Mouse (Mus musculus) monocyte, adult 5-6 weeks (primary cell): ENCODE measurements around the gene Itpr2. TPM values are rescaled to one million over a fixed set of nuclear protein-coding genes. Genes with fewer than 3 reads are reported as not detected.

Experiments used
- ATAC-seq: fragments of 153-309, 156-312 bp; replicated peaks from 2 replicates; pipeline ENCODE4 v1.8.0; 2017; ENCODE audit warnings: mild to moderate bottlenecking; ENCODE audit not compliant: low TSS enrichment, insufficient number of reproducible peaks, severe bottlenecking, poor library complexity, low FRiP score
- total RNA-seq: library from RNA; stranded (forward); fragments of 200-1000, 200-491, 200-594 nt; gene quantifications from 3 replicates; pipeline ENCODE4 v1.2.3, GENCODE M21; 2017

Itpr2 gene
- total RNA-seq, 1 experiment from 2014 or later, result 45.7 TPM

DNA sequence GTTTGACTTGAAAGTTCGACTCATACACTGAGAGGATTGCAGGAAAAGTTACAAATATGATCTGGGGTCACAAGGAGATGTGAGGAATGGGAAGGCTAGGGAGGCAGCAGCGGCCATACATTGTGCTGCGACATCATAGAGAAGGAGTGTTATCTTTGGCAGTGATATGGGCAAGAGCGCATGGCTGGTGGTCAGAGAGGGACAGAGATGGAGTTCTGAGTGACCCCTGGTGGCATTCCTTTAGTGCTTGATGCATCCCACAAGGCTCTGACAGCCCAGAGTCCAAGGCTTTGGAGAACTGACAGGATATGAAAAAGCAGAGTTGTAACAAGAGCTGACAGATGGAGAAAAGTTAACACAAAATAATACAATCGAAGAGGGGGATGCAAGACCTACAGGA, 334.8 kb downstream of the Itpr2 start:
- no peak for ATAC-seq

DNA sequence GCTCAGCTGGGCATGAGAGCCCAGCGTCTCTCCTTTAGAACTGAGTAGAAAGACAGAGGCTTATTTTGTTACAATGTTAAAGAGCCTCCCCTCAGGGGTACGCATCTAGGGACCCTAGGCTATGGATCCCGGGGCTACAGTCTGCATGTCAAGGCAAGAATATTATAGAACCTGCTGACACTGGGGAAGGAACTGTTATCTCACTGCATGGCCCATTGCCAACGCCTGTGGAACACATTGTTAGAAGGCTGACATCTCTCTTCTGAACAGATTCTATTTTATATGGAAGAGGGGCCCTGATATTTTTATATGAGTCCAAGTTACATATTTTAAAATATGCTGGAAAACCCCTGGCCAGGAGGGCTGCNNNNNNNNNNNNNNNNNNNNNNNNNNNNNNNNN, 342.4 kb downstream of the Itpr2 start:
- no peak for ATAC-seq

DNA sequence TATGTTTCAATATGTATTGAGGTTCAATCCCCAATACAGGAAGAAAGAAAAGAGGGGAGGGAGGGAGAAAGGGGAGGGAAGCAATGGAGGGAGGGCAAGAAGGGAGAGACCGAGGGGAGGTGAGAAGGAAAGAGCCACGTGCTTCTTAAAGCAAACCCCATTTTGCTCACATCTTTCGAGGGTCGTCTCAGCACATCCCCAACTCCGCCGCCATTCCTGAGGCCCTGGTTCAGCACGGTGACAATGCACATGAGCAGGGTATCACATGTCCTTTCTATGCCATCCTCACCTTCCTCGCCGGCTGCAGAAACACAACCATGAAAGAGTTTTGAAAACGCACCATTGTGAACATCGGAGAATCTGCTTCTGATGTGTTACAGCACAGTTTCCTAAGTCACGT, 343.3 kb downstream of the Itpr2 start:
- ATAC-seq, result no peak

GRCm38 (mm10) chr6:146157983-146158535, 344.0 kb downstream of the Itpr2 start:
- no peak for ATAC-seq

GRCm38 (mm10) chr6:146157099-146157498, 344.9 kb downstream of the Itpr2 start:
- no peak for ATAC-seq

- ATAC-seq, result no peak
These were observed 345.5 kb downstream of the Itpr2 start for GRCm38 (mm10) chr6:146156536-146156935.

GRCm38 (mm10) chr6:146155156-146155734, 346.8 kb downstream of the Itpr2 start:
- ATAC-seq, result no peak

DNA sequence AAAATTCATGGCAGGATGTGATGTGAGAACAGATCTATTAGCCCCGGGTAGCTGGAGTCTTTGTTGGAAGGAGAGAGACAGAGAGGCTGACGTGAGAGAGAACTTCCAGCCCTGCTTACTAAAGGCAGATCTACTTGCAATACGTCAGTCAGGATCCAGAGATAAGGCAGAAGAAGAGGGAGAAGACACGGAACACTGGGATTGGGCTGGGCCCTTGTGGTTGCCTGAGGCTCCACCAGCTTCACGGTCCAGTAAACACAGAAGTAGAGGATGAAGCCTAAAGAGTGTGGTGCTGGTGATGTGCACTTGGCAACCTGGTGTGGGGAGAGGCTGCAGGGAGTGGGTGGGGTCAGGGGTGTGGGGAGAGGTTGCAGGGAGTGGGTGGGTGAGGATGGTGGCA, 349.2 kb downstream of the Itpr2 start:
- no peak for ATAC-seq

GRCm38 (mm10) chr6:146140966-146141585, 360.9 kb downstream of the Itpr2 start:
- ATAC-seq, result no peak

DNA sequence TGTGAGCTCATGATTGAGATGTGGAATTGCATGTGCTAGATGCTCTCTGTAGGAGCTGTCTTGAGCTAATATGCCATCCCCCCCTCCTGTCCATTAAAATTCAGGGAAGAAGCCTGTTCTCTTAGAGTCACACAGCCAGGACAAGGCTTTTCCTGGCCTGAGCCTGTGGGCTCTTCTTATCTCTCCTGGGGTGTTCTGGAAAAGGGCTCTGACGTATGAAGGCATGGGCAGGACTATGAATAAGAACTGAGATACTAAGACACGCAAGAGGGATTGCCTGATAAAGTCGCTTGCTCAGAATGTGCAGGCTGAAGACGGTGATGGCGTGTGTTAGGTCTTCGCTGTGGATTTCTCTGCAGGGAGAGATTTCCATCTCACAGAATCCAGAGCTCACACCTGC, 361.9 kb downstream of the Itpr2 start:
- no peak for ATAC-seq

- no peak for ATAC-seq
These were observed 365.4 kb downstream of the Itpr2 start for GRCm38 (mm10) chr6:146136646-146137045.

GRCm38 (mm10) chr6:146136244-146136643, 365.8 kb downstream of the Itpr2 start:
- no peak for ATAC-seq

DNA sequence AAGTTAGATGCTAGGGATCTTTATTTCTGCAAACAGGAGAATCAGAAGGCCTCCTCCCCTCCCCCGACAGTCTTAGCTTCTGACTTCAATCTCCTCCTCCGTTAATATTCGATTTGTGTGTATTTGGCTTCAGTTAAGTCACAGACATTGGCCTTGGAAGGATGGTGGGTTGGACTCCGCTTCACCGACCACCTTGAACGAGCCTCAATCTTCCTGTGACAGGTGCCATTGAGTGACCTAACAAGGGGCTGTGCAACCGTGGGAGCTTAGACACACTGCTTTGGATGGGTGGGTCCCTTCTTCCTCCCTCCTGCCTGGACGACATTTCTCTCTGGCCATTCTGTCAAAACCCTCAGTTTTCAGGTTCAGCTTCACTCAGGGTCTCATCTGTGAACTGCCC, 366.7 kb downstream of the Itpr2 start:
- ATAC-seq, result no peak

DNA sequence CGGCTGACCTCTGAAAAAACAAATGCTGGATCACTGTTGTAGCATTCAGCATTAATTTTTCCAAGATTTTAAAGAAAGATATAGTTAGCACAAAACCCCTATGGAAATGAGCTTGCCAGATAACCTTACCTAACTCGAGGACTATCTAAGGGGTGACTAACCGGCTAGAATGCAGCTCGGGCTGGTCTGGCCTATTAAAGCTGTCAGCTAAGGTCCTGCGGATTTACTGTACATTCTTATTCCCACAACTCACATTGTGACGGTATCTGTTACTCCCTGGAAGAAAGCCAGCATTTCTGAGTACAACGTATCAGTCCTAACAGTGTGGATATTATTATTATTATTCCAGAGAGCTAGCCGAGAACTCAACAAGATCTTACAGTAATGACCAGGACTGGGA, 368.1 kb downstream of the Itpr2 start:
- ATAC-seq, result no peak

DNA sequence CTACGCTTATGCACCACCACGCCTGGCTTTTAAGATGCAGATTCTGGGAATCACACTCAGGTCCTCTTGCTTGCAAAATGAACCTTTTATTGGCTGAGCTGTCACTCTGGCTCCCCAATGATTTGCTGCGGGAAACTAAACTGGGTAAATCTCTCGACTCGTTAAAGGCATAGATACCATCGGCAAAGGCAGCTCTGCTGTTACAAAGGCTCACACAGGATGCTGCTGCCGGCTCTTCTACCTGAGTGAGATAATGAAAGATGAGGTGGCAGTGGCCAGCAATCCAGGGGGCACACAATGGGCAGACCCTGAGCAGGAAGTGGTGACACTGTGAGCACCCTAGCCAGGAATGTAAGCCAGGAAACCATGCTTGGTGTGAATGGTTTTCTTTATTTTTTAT, 373.0 kb downstream of the Itpr2 start:
- ATAC-seq, result no peak

- no peak for ATAC-seq
These were observed 375.0 kb downstream of the Itpr2 start for GRCm38 (mm10) chr6:146126823-146127681.

DNA sequence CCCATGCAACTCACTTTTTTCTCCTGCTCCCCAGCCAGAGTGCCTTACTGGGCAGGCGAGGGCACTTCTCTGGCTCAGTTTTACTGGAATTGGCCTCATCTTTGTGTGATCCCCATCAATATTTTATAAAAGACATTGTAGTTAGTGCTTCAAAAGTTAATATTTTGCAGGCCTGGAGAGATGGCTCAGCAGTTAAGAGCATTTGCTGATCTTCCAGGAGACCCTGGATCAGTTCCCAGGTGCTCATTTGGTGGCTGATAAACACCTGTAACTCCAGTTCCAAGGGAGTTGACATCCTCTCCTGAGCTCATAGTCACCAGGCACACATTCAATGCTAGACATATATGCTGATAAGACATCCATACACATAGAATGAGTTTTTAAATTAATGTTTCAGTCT, 376.4 kb downstream of the Itpr2 start:
- ATAC-seq, result no peak

GRCm38 (mm10) chr6:146124479-146124878, 377.5 kb downstream of the Itpr2 start:
- no peak for ATAC-seq

DNA sequence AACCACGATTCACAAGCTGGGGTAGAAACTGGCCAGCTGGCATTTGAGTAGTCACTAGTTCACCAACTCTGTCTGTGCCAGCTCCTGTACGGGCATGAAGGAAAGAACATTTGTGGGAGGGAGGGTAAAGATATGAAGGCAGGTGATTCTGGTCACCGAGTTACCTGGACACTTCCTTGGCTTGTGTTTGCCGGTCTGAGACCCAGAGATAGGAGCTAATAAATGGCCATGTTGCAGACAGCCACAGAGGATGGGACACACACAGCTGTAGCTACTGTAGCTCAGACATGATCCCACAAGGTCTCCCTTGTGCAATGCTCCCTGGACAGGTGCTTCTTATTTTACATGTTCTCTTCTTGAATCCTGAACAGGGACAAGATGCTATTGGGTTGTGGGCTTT, 378.4 kb downstream of the Itpr2 start:
- no peak for ATAC-seq

DNA sequence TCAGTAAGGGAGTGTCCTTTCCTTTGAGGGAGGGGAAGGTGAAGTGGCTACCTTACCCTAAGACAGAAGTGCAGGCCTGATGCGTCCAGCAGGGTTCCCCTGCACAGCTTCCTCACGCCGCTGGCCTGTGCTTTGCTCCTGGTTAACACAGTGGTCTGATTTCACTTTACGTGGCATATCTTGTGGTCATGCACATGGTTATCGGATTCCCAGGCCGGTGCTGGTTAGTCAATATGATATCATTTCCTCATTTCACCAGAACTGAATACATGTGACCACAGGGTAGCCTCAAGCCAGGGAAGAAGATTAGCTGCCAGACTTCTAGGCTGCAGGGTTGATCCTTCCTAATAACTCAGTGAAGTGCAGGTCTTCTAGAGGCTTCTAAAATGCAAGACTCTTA, 381.9 kb downstream of the Itpr2 start:
- peak; percentile 75 for ATAC-seq
